In genomic region chr8:83609547-83610180, GRCm38 (mm10) we compare ENCODE assay signal across 9 mouse cellular contexts. TPM values are rescaled to one million over a fixed set of nuclear protein-coding genes. Genes with fewer than 3 reads are reported as not detected.
A peak's percentile ranks its signal among the peaks of the same experiment; 100 is the strongest.
DNase-seq lines count a peak whose midpoint lies in the region; ATAC-seq lines count a peak whose summit lies in the region.
"Had no signal": no experiment of that assay in that cellular context is flagged by ENCODE, and none has a peak within 500 bp of the region (broad histone marks: within the 10 kb centered on the region; RNA-seq: fewer than 3 reads in every experiment).

No protein-coding gene starts in this region.

- no peak for DNase-seq in heart, embryonic 10.5 days (ENCODE audit: low spot score)
- DNase-seq in heart, postnatal 10 days: no peak
- DNase-seq in CD4-positive helper T cell, adult 2 months (ENCODE audit: low read depth, low spot score): peak; percentile 47
- DNase-seq in layer of hippocampus, postnatal 14 days (ENCODE audit: low spot score in 2 of 2): no peak
- no peak for DNase-seq in urinary bladder, postnatal 4 days (ENCODE audit: low spot score in 2 of 2)
- DNase-seq in right cerebral cortex, postnatal 25 days: no peak
- DNase-seq: kidney, adult 11 months had no signal

- H3K27ac ChIP-seq in heart, embryonic 10.5 days: no peak overlapping the region
- no peak overlapping the region for H3K27ac ChIP-seq in forebrain, embryonic 15.5 days (replicated peaks)
- peak overlapping the region; percentile 98 for H3K27ac ChIP-seq in liver, embryonic 15.5 days (replicated peaks)

- H3K9ac ChIP-seq in forebrain, embryonic 15.5 days (replicated peaks): peak overlapping the region; percentile 77
- peak overlapping the region; percentile 94 for H3K9ac ChIP-seq in liver, embryonic 15.5 days

- peaks cover 26% of the 10 kb centered on the region for H3K4me1 ChIP-seq in heart, embryonic 10.5 days
- peaks cover 18% of the 10 kb centered on the region for H3K4me1 ChIP-seq in forebrain, embryonic 15.5 days
- H3K4me1 ChIP-seq in liver, embryonic 15.5 days (replicated peaks): peaks cover 53% of the 10 kb centered on the region

- peak overlapping the region; percentile 74 for H3K4me2 ChIP-seq in forebrain, embryonic 15.5 days (replicated peaks)
- H3K4me2 ChIP-seq in liver, embryonic 15.5 days: peak overlapping the region; percentile 76

- peak overlapping the region; percentile 85 for H3K4me3 ChIP-seq in heart, embryonic 10.5 days
- H3K4me3 ChIP-seq in forebrain, embryonic 15.5 days: peak overlapping the region; percentile 70
- H3K4me3 ChIP-seq in liver, embryonic 15.5 days (replicated peaks): peak overlapping the region; percentile 85

- peaks cover 42% of the 10 kb centered on the region for H3K36me3 ChIP-seq in heart, embryonic 10.5 days
- H3K36me3 ChIP-seq in forebrain, embryonic 15.5 days: peaks cover 39% of the 10 kb centered on the region
- peaks cover 58% of the 10 kb centered on the region for H3K36me3 ChIP-seq in liver, embryonic 15.5 days (replicated peaks)

- no peak for ATAC-seq in forebrain, embryonic 15.5 days (replicated peaks)
- no peak for ATAC-seq in liver, embryonic 15.5 days (ENCODE audit: insufficient read depth)

- intact Hi-C loops in heart, postnatal 10 days (cut with DNase I): no loop called here

- 91% methylated on average over 10 of the region's 10 CpGs for WGBS in heart, embryonic 10.5 days
- WGBS in forebrain, embryonic 15.5 days: 94% methylated on average over 10 of the region's 10 CpGs
- WGBS in liver, embryonic 15.5 days (ENCODE audit: insufficient replicate concordance): 69% methylated on average over 10 of the region's 10 CpGs

- no peaks in the 10 kb centered on the region for H3K9me3 ChIP-seq in heart, embryonic 10.5 days
- H3K9me3 ChIP-seq in forebrain, embryonic 15.5 days: no peaks in the 10 kb centered on the region
- H3K9me3 ChIP-seq in liver, embryonic 15.5 days (replicated peaks): no peaks in the 10 kb centered on the region

- H3K27me3 ChIP-seq in heart, embryonic 10.5 days (ENCODE audit: insufficient read depth, poor library complexity, severe bottlenecking): no peaks in the 10 kb centered on the region
- no peaks in the 10 kb centered on the region for H3K27me3 ChIP-seq in forebrain, embryonic 15.5 days
- no peaks in the 10 kb centered on the region for H3K27me3 ChIP-seq in liver, embryonic 15.5 days

RNA-seq across cellular contexts. Expression of gene Dnajb1, which starts 1.7 kb away (rescaled TPM):
- polyA plus RNA-seq in heart, embryonic 10.5 days (2016; fragmentation: Nextera tagmentation; extraction: Ambion mirVana): 51.9 and 71.5 TPM in 2 replicates
- 10 to 100 TPM; 17.5 to 18.0 TPM for total RNA-seq in heart, postnatal 10 days (2021)
- polyA plus RNA-seq in forebrain, embryonic 15.5 days (2015; fragmentation: Nextera tagmentation; extraction: Ambion mirVana): 59.8 and 63.0 TPM in 2 replicates
- polyA plus RNA-seq in liver, embryonic 15.5 days (2015; fragmentation: Nextera tagmentation; extraction: Ambion mirVana): 52.7 and 56.0 TPM in 2 replicates
- total RNA-seq in layer of hippocampus, postnatal 14 days (2021): 10 to 100 TPM; 31.8 to 33.7 TPM

RNA-seq across cellular contexts. Expression of gene Tecr, which starts 1.9 kb away (rescaled TPM):
- 568 and 608 TPM in 2 replicates for polyA plus RNA-seq in heart, embryonic 10.5 days (2016; fragmentation: Nextera tagmentation; extraction: Ambion mirVana)
- total RNA-seq in heart, postnatal 10 days (2021): 100 to 1,000 TPM; 181 to 199 TPM
- 683 and 712 TPM in 2 replicates for polyA plus RNA-seq in forebrain, embryonic 15.5 days (2015; fragmentation: Nextera tagmentation; extraction: Ambion mirVana)
- polyA plus RNA-seq in liver, embryonic 15.5 days (2015; fragmentation: Nextera tagmentation; extraction: Ambion mirVana): 329 and 344 TPM in 2 replicates
- 100 to 1,000 TPM; 521 to 544 TPM for total RNA-seq in layer of hippocampus, postnatal 14 days (2021)

RNA-seq across cellular contexts. Expression of gene Gipc1, which starts 42.8 kb away (rescaled TPM):
- polyA plus RNA-seq in heart, embryonic 10.5 days (2016; fragmentation: Nextera tagmentation; extraction: Ambion mirVana): 204 and 214 TPM in 2 replicates
- total RNA-seq in heart, postnatal 10 days (2021): 10 to 100 TPM; 46.1 to 48.7 TPM
- 161 and 168 TPM in 2 replicates for polyA plus RNA-seq in forebrain, embryonic 15.5 days (2015; fragmentation: Nextera tagmentation; extraction: Ambion mirVana)
- polyA plus RNA-seq in liver, embryonic 15.5 days (2015; fragmentation: Nextera tagmentation; extraction: Ambion mirVana): 49.8 and 50.8 TPM in 2 replicates
- total RNA-seq in layer of hippocampus, postnatal 14 days (2021): 10 to 100 TPM; 77.9 to 78.5 TPM

RNA-seq across cellular contexts. Expression of gene Ndufb7, which starts 43.2 kb away (rescaled TPM):
- polyA plus RNA-seq in heart, embryonic 10.5 days (2016; fragmentation: Nextera tagmentation; extraction: Ambion mirVana): 479 and 560 TPM in 2 replicates
- 100 to 1,000 TPM; 597 to 620 TPM for total RNA-seq in heart, postnatal 10 days (2021)
- 327 and 356 TPM in 2 replicates for polyA plus RNA-seq in forebrain, embryonic 15.5 days (2015; fragmentation: Nextera tagmentation; extraction: Ambion mirVana)
- 231 and 237 TPM in 2 replicates for polyA plus RNA-seq in liver, embryonic 15.5 days (2015; fragmentation: Nextera tagmentation; extraction: Ambion mirVana)
- 100 to 1,000 TPM; 152 to 158 TPM for total RNA-seq in layer of hippocampus, postnatal 14 days (2021)

RNA-seq across cellular contexts. Expression of gene Ptger1, which starts 56.8 kb away (rescaled TPM):
- 0.36 and 0.46 TPM in 2 replicates for polyA plus RNA-seq in heart, embryonic 10.5 days (2016; fragmentation: Nextera tagmentation; extraction: Ambion mirVana)
- under 1 TPM; 0.20 to 0.53 TPM for total RNA-seq in heart, postnatal 10 days (2021)
- polyA plus RNA-seq in forebrain, embryonic 15.5 days (2015; fragmentation: Nextera tagmentation; extraction: Ambion mirVana): 0.82 and 1.2 TPM in 2 replicates
- 0.36 and 0.48 TPM in 2 replicates for polyA plus RNA-seq in liver, embryonic 15.5 days (2015; fragmentation: Nextera tagmentation; extraction: Ambion mirVana)
- total RNA-seq in layer of hippocampus, postnatal 14 days (2021): 1 to 10 TPM; 1.3 to 1.9 TPM
